Mouse (Mus musculus): ENCODE measurements around the gene Pvr. TPM values are rescaled to one million over a fixed set of nuclear protein-coding genes. Genes with fewer than 3 reads are reported as not detected.

Gene Pvr
- total and polyA plus RNA-seq, 2 experiments = 5.1 to 6.8 TPM

DNA sequence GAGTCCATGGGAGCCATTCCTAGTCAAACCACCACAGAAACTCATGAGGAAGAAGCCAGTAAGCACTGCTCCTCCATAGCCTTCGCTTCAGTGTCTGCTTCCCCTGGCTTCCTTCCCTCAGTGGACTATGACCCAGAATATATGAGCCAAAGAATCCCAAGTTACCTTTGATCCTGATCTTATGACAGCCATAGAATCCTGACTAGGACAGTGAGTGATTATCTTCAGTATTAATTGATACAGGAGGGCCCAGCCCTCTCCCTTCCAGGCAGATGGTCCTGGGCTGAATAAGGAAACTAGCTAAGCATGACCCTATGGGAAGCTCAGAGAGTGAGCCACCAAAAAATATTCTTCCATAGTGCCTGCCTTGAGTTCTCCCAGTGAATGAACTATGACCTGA is 41.5 kb upstream of the Pvr start:
- TF ChIP-seq CTCF (IDR thresholded peaks at IDR 0.05; ENCODE audit: low read depth, low read length) (no peak), POLR2A (IDR thresholded peaks at IDR 0.05; ENCODE audit: extremely low read depth, insufficient read depth, low read length) (no peak)
- Histone ChIP-seq H3K36me3 (ENCODE audit: control insufficient read depth, insufficient read depth, low read length) (no peaks in the 10 kb centered on the region), H3K27me3 (ENCODE audit: control insufficient read depth, insufficient read depth, low read length) (no peaks in the 10 kb centered on the region), H3K79me2 (ENCODE audit: control insufficient read depth, insufficient read depth, low read length) (no peaks in the 10 kb centered on the region), H3K9ac (ENCODE audit: low read depth, low read length) (no peak overlapping the region), H3K4me3 (ENCODE audit: insufficient read depth, low read depth, low read length) (no peak overlapping the region), H3K4me1 (ENCODE audit: control insufficient read depth, insufficient read depth, low read length) (no peaks in the 10 kb centered on the region; the same call in 1 of the 2 replicates), H3K27ac (replicated peaks; ENCODE audit: insufficient read depth, low read depth, low read length) (no peak overlapping the region)
- WGBS = 86% methylated on average over 1 of the region's 1 CpGs
- no peak for DNase-seq (ENCODE audit: extremely low read depth, low read depth, low spot score)

DNA sequence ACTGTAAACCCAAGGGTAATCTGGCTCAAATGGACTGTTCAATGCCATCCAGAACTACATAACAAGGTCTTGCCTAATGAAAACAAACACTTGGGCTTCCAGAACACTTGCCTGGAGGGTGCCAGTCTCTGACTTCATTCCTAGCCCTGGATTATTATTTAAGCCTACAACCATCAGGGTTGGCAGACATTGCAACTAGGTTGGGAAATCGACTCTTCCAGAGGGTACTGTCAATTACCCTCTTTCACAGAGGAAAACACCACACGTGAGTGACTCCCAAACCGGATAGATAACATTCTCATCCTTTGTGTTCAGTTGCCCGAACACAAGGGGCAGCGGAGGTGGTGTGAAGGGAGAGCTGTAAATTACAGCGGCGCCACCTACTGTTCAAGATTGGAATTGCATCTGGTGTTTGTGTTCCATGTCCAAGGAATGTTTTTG is 35.4 kb upstream of the Pvr start:
- Histone ChIP-seq H3K79me2 (ENCODE audit: control insufficient read depth, insufficient read depth, low read length) (no peaks in the 10 kb centered on the region), H3K9ac (ENCODE audit: low read depth, low read length) (no peak overlapping the region), H3K27me3 (ENCODE audit: control insufficient read depth, insufficient read depth, low read length) (no peaks in the 10 kb centered on the region), H3K4me1 (ENCODE audit: control insufficient read depth, insufficient read depth, low read length) (peaks cover 17% of the 10 kb centered on the region), H3K4me3 (ENCODE audit: insufficient read depth, low read depth, low read length) (no peak overlapping the region), H3K36me3 (ENCODE audit: control insufficient read depth, insufficient read depth, low read length) (no peaks in the 10 kb centered on the region), H3K27ac (replicated peaks; ENCODE audit: insufficient read depth, low read depth, low read length) (no peak overlapping the region; the same call in 1 of the 2 replicates)
- peak; percentile 99 for DNase-seq (ENCODE audit: extremely low read depth, low read depth, low spot score)
- TF ChIP-seq POLR2A (IDR thresholded peaks at IDR 0.05; ENCODE audit: extremely low read depth, insufficient read depth, low read length) (no peak), CTCF (IDR thresholded peaks at IDR 0.05; ENCODE audit: low read depth, low read length) (peak; percentile 86)
- 0% methylated on average over 7 of the region's 7 CpGs for WGBS

DNA sequence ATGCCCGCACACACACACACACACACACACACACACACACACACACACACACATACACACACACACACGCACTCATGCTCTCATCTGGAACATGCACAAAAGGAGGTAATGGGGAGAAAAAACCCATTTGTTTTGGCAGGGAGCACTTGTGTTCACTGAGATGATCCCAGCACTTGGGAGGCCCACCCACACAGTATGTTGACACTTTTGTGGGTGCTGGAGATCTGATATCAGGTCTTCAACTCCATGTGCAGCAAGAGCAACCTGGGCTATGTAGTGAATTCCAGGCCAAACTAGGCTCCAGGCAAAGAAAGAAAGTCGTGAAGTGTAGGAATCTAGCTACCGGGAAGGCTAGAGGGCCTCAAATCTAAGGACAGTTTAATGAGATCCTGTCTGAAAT is 34.9 kb upstream of the Pvr start:
- TF ChIP-seq POLR2A (IDR thresholded peaks at IDR 0.05; ENCODE audit: extremely low read depth, insufficient read depth, low read length) (no peak), CTCF (IDR thresholded peaks at IDR 0.05; ENCODE audit: low read depth, low read length) (no peak)
- Histone ChIP-seq H3K79me2 (ENCODE audit: control insufficient read depth, insufficient read depth, low read length) (no peaks in the 10 kb centered on the region), H3K4me3 (ENCODE audit: insufficient read depth, low read depth, low read length) (no peak overlapping the region), H3K9ac (ENCODE audit: low read depth, low read length) (peak overlapping the region; percentile 11; the same call in 1 of the 2 replicates), H3K27me3 (ENCODE audit: control insufficient read depth, insufficient read depth, low read length) (no peaks in the 10 kb centered on the region), H3K4me1 (ENCODE audit: control insufficient read depth, insufficient read depth, low read length) (peaks cover 17% of the 10 kb centered on the region), H3K27ac (replicated peaks; ENCODE audit: insufficient read depth, low read depth, low read length) (peak overlapping the region; percentile 87), H3K36me3 (ENCODE audit: control insufficient read depth, insufficient read depth, low read length) (no peaks in the 10 kb centered on the region)
- 27% methylated on average over 4 of the region's 4 CpGs for WGBS
- no peak for DNase-seq (ENCODE audit: extremely low read depth, low read depth, low spot score)

DNA sequence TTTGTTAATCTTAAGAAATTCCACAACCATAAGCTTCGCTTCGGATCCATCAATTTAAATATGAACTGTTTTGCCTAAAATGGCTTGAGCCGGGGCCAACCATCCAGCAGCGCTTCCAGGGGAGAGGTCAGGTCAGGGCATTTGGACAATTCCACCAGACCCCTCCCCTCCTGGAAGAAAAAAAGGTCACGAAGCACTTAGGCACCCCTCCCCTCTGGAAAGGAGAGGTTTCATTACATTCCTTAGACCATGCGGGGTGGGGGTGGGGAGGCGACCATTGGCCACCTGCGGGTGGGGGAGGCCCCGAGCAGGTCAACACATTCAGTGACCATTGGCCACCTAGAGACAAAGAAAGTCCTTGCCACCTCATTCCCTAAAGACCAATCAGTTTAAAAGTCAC is 32.1 kb upstream of the Pvr start:
- Histone ChIP-seq H3K4me3 (ENCODE audit: insufficient read depth, low read depth, low read length) (no peak overlapping the region), H3K9ac (ENCODE audit: low read depth, low read length) (no peak overlapping the region), H3K36me3 (ENCODE audit: control insufficient read depth, insufficient read depth, low read length) (no peaks in the 10 kb centered on the region), H3K4me1 (ENCODE audit: control insufficient read depth, insufficient read depth, low read length) (peaks cover 21% of the 10 kb centered on the region), H3K79me2 (ENCODE audit: control insufficient read depth, insufficient read depth, low read length) (no peaks in the 10 kb centered on the region), H3K27me3 (ENCODE audit: control insufficient read depth, insufficient read depth, low read length) (no peaks in the 10 kb centered on the region), H3K27ac (replicated peaks; ENCODE audit: insufficient read depth, low read depth, low read length) (peak overlapping the region; percentile 48)
- no peak for DNase-seq (ENCODE audit: extremely low read depth, low read depth, low spot score)
- TF ChIP-seq POLR2A (IDR thresholded peaks at IDR 0.05; ENCODE audit: extremely low read depth, insufficient read depth, low read length) (no peak), CTCF (IDR thresholded peaks at IDR 0.05; ENCODE audit: low read depth, low read length) (no peak)
- 59% methylated on average over 9 of the region's 9 CpGs for WGBS

DNA sequence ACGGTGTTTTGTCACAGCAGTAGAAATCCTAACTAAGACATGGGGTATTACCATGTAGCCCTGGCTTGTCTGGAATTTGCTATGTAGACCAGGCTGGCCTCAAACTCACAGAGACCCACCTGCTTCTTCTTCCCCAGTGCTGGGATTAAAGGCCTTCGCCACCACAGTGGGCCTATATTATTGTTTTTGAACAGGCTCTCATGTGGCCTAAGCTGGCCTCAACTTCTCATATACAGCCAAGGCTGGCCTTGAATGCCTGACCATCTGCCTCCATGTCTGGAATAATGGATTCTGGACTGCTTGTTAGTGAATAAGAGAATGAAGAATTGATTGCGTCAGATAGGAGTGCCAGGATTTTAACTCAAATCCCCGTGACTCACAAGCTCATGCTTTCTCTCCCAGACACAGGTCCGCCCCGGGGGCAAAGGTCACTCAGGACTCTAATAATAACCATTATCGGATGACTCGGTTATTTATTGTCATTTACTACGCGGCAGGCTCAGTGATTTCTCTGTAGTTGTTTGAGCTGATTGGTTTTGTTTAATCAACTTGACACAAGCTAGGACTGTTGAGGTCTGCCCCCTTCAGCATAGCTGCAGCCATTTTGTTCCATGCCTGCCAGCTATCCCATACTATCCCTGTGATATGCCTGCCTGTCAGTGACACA is 31.5 kb upstream of the Pvr start:
- 35% methylated on average over 10 of the region's 10 CpGs for WGBS
- Histone ChIP-seq H3K4me3 (ENCODE audit: insufficient read depth, low read depth, low read length) (no peak overlapping the region), H3K79me2 (ENCODE audit: control insufficient read depth, insufficient read depth, low read length) (no peaks in the 10 kb centered on the region), H3K36me3 (ENCODE audit: control insufficient read depth, insufficient read depth, low read length) (no peaks in the 10 kb centered on the region), H3K9ac (ENCODE audit: low read depth, low read length) (no peak overlapping the region), H3K4me1 (ENCODE audit: control insufficient read depth, insufficient read depth, low read length) (peaks cover 21% of the 10 kb centered on the region), H3K27ac (replicated peaks; ENCODE audit: insufficient read depth, low read depth, low read length) (peak overlapping the region; percentile 48), H3K27me3 (ENCODE audit: control insufficient read depth, insufficient read depth, low read length) (no peaks in the 10 kb centered on the region)
- peak; percentile 95 for DNase-seq (ENCODE audit: extremely low read depth, low read depth, low spot score)
- TF ChIP-seq CTCF (IDR thresholded peaks at IDR 0.05; ENCODE audit: low read depth, low read length) (no peak), POLR2A (IDR thresholded peaks at IDR 0.05; ENCODE audit: extremely low read depth, insufficient read depth, low read length) (no peak)

DNA sequence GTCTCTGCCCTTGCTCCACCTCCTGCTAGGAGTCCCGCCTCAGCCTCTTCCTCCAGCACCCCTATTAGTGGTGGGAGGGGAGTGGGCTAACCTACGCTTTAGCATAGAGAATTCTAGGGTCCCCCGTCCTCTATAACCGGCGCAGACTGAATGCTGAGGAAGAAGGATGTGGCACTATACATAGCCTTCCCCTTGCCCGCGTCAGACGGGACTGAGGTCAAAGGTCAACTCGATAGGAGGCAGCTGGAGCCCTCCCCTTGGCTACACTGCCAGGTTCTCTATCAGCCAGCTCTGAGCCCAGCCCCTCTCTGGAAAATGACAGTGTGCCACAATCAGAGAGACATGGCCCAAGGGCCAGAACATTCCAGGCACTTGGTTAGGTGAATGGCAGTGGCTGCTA is 29.6 kb upstream of the Pvr start, which contains the start of gene Igsf23:
Gene Igsf23, minus strand, starts transcription at position 168 of the 400 bp plus-strand sequence.
- Histone ChIP-seq H3K36me3 (ENCODE audit: control insufficient read depth, insufficient read depth, low read length) (no peaks in the 10 kb centered on the region), H3K27me3 (ENCODE audit: control insufficient read depth, insufficient read depth, low read length) (no peaks in the 10 kb centered on the region), H3K9ac (ENCODE audit: low read depth, low read length) (no peak within 1 kb of the TSS; the same call in 1 of the 2 replicates), H3K4me1 (ENCODE audit: control insufficient read depth, insufficient read depth, low read length) (peaks cover 16% of the 10 kb centered on the region), H3K4me3 (ENCODE audit: insufficient read depth, low read depth, low read length) (0 out of 2 replicates have a peak within 1 kb of the TSS, but pooled peaks have one; percentile 2), H3K27ac (replicated peaks; ENCODE audit: insufficient read depth, low read depth, low read length) (no peak within 1 kb of the TSS), H3K79me2 (ENCODE audit: control insufficient read depth, insufficient read depth, low read length) (no peaks in the 10 kb centered on the region)
- peak; percentile 43 for DNase-seq (ENCODE audit: extremely low read depth, low read depth, low spot score)
- 48% methylated on average over 9 of the region's 9 CpGs for WGBS
- no peak for TF ChIP-seq CTCF (IDR thresholded peaks at IDR 0.05; ENCODE audit: low read depth, low read length)
- TF ChIP-seq POLR2A (IDR thresholded peaks at IDR 0.05; ENCODE audit: extremely low read depth, insufficient read depth, low read length) = no peak
